Mouse (Mus musculus) heart, embryonic 12.5 days (tissue): ENCODE measurements at regions not wholly inside any gene's neighbourhood (a gene's known extent, or its start where the extent isn't known, plus 50 kb on each side); places are given as distances from the start of the nearest gene placed in this dataset.

Experiments used
- ATAC-seq: fragments of 200-750 bp; cut with Nextera tagmentation; 2 replicates; pipeline ENCODE4 v1.8.0; 2017; ENCODE audit warnings: moderate TSS enrichment, moderate library complexity; ENCODE audit not compliant: insufficient number of reproducible peaks, low FRiP score
- H3K27ac ChIP-seq: fragments of 300-500 bp; sonication (generic); 2 replicates; pipeline ENCODE4 v1.5.1; 2016; ENCODE audit warnings: mild to moderate bottlenecking, moderate library complexity; ENCODE audit not compliant: poor library complexity, severe bottlenecking
- H3K27me3 ChIP-seq: fragments of 300-500 bp; sonication (generic); replicated peaks from 2 replicates; pipeline ENCODE4 v1.6.1; 2016; ENCODE audit warnings: mild to moderate bottlenecking, moderate library complexity
- H3K36me3 ChIP-seq: fragments of 300-500 bp; sonication (generic); 2 replicates; pipeline ENCODE4 v1.6.1; 2016; ENCODE audit warnings: mild to moderate bottlenecking, moderate library complexity
- H3K4me1 ChIP-seq: fragments of 300-500 bp; sonication (generic); replicated peaks from 2 replicates; pipeline ENCODE4 v1.6.1; 2016; ENCODE audit warnings: mild to moderate bottlenecking
- H3K4me2 ChIP-seq: fragments of 300-500 bp; sonication (generic); 2 replicates; pipeline ENCODE4 v1.6.1; 2016; ENCODE audit warnings: mild to moderate bottlenecking, moderate library complexity
- H3K4me3 ChIP-seq: fragments of 300-500 bp; sonication (generic); 2 replicates; pipeline ENCODE4 v1.5.1; 2016; ENCODE audit warnings: mild to moderate bottlenecking
- H3K9ac ChIP-seq: fragments of 300-500 bp; sonication (generic); 2 replicates; pipeline ENCODE4 v1.6.1; 2016; ENCODE audit warnings: mild to moderate bottlenecking, moderate library complexity
- H3K9me3 ChIP-seq: fragments of 300-500 bp; sonication (generic); replicated peaks from 2 replicates; pipeline ENCODE4 v1.6.1; 2016; ENCODE audit warnings: mild to moderate bottlenecking, moderate library complexity
- WGBS: fragments of 180-500 bp; shearing (Covaris S2); methylation state at CpG from one replicate; pipeline ENCODE4 v1.1.7; 2016; 5-methylcytosine and 5-hydroxymethylcytosine counted together

DNA sequence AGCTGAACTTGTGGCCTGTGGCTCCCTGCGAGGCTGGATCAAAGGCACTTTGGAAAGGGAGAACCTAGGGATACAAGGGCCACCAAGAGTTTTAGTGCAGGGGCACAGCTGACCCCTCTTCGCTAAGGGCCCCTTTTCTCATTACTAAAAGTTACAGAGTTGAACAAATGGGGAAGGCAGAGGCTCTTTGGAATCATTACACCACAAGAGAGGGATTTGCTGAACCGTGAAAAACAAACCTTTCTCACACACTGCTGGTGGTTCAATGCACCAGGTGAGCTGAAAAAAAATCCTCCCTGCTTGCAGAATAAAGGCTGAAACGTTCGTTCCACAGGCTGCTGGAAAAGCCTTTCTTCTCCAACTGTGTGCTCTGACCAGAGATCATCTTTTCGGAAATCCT lies 50.2 kb upstream of the Ncam1 start:
- H3K9ac ChIP-seq = no peak overlapping the region
- no peaks in the 10 kb centered on the region for H3K4me1 ChIP-seq
- H3K9me3 ChIP-seq = no peaks in the 10 kb centered on the region
- H3K36me3 ChIP-seq = no peaks in the 10 kb centered on the region
- no peak overlapping the region for H3K4me3 ChIP-seq
- no peak overlapping the region for H3K27ac ChIP-seq
- ATAC-seq = no peak
- H3K27me3 ChIP-seq = no peaks in the 10 kb centered on the region
- no peak overlapping the region for H3K4me2 ChIP-seq
- 26% methylated on average over 6 of the region's 6 CpGs for WGBS
